11 mouse cellular contexts compared by ENCODE assay signal in the genomic region with DNA sequence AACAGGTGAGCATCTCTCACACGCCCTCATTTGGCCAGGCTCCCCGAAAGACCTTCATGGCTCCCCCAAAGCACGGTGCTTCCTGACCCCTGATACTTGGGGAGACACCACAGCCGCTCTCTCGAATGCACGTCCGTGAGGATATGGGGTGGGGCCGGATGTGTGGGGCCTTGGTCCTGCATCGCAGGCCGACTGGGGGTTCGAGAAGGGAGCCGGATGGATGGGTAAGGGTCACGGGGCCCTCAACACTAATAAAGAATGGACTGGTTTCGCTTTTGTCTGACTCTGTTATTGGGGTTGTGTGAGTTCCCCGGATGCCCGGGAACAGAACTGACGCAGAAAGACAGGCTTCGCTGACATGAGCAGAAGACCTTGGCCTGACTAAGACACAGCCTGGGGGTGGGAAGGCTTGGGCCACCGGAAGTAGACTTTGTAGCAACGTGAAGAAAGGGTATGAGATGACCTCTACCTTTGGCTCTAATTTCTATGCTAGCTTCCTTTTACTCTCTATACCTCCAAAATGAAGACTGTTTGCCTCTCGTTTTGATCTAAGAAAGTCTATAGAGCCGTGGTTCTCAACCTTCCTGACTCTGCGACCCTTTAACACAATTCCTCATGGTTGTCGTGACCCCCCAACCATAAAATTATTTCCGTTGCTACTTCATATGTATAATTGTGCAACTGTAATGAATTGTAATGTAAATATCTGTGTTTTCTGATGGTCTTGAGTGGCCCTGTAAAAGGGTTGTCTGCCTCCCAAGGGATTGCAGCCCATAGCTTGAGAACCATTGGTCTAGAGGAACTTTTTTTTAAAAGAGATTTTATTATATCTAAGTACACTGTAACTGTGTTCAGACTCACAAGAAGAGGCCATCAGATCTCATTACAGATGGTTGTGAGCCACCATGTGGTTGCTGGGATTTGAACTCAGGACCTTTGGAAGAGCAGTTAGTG. TPM values are rescaled to one million over a fixed set of nuclear protein-coding genes. Genes with fewer than 3 reads are reported as not detected.
A peak's percentile ranks its signal among the peaks of the same experiment; 100 is the strongest.
DNase-seq lines count a peak whose midpoint lies in the region; ATAC-seq and TF ChIP-seq lines count a peak whose summit lies in the region.
"Had no signal": no experiment of that assay in that cellular context is flagged by ENCODE, and none has a peak within 500 bp of the region (broad histone marks: within the 10 kb centered on the region; RNA-seq: fewer than 3 reads in every experiment).

No protein-coding gene starts in this region.

- no peak overlapping the region for H3K4me2 ChIP-seq in forebrain, embryonic 11.5 days (ENCODE audit: low read depth, low read length, severe bottlenecking)
- no peak overlapping the region for H3K4me2 ChIP-seq in forebrain, postnatal 0 days (ENCODE audit: low read depth)
- no peak overlapping the region for H3K4me2 ChIP-seq in lung, postnatal 0 days (replicated peaks; ENCODE audit: low read depth, low read length)
- H3K4me2 ChIP-seq: limb, embryonic 12.5 days had no signal

- no peaks in the 10 kb centered on the region for H3K36me3 ChIP-seq in forebrain, embryonic 11.5 days (ENCODE audit: control insufficient read depth, insufficient read depth, low read length)
- no peaks in the 10 kb centered on the region for H3K36me3 ChIP-seq in forebrain, postnatal 0 days (ENCODE audit: insufficient read depth)
- no peaks in the 10 kb centered on the region for H3K36me3 ChIP-seq in lung, postnatal 0 days (ENCODE audit: insufficient read depth, low read length)
- H3K36me3 ChIP-seq: limb, embryonic 12.5 days had no signal

- no peak overlapping the region for H3K27ac ChIP-seq in forebrain, embryonic 11.5 days (ENCODE audit: low read depth, low read length)
- H3K27ac ChIP-seq in forebrain, postnatal 0 days (ENCODE audit: low read depth, low read length), result no peak overlapping the region
- no peak overlapping the region for H3K27ac ChIP-seq in lung, postnatal 0 days (ENCODE audit: low read length)
- H3K27ac ChIP-seq: limb, embryonic 12.5 days had no signal

- no peak for TF ChIP-seq EP300 in lung, postnatal 0 days (IDR thresholded peaks at IDR 0.05)

- no peak overlapping the region for H3K9ac ChIP-seq in forebrain, embryonic 11.5 days (ENCODE audit: low read length)
- no peak overlapping the region for H3K9ac ChIP-seq in forebrain, postnatal 0 days
- no peak overlapping the region for H3K9ac ChIP-seq in lung, postnatal 0 days (replicated peaks; ENCODE audit: low read depth)
- H3K9ac ChIP-seq: limb, embryonic 12.5 days had no signal

- ATAC-seq in forebrain, embryonic 11.5 days (replicated peaks; ENCODE audit: low FRiP score), result no peak
- no peak for ATAC-seq in forebrain, postnatal 0 days
- no peak for ATAC-seq in lung, postnatal 0 days
- no peak for ATAC-seq in cerebellum, adult (ENCODE audit: insufficient number of reproducible peaks, low FRiP score, low TSS enrichment)

- H3K4me1 ChIP-seq in forebrain, embryonic 11.5 days (replicated peaks; ENCODE audit: control insufficient read depth, insufficient read depth, low read length), result peaks cover 10% of the 10 kb centered on the region
- H3K4me1 ChIP-seq in forebrain, postnatal 0 days (ENCODE audit: insufficient read depth), result peaks cover 21% of the 10 kb centered on the region; the same call in 1 of the 2 replicates
- H3K4me1 ChIP-seq in lung, postnatal 0 days (ENCODE audit: insufficient read depth, low read depth, low read length), result no peaks in the 10 kb centered on the region

- no peak for TF ChIP-seq CTCF in forebrain, postnatal 0 days (IDR thresholded peaks at IDR 0.05; ENCODE audit: low read depth)
- no peak for TF ChIP-seq CTCF in lung, postnatal 0 days (IDR thresholded peaks at IDR 0.05)

- no peak for DNase-seq in forebrain, embryonic 11.5 days (ENCODE audit: low spot score)
- no peak for DNase-seq in forebrain, postnatal 0 days
- peak; percentile 46 for DNase-seq in spleen, adult 12 weeks (ENCODE audit: low spot score)
- DNase-seq in spleen, postnatal 14 days (ENCODE audit: low spot score in 2 of 2), result no peak
- DNase-seq in lung, postnatal 0 days (ENCODE audit: low spot score), result no peak
- DNase-seq in embryo, embryonic 9.5 days (ENCODE audit: extremely low spot score), result no peak
- DNase-seq in ovary, postnatal 14 days (ENCODE audit: low spot score), result no peak
- DNase-seq: cerebellum, adult 9-10 months; gastrocnemius, postnatal 36 days had no signal

- 89% methylated on average over 25 of the region's 25 CpGs for WGBS in forebrain, embryonic 11.5 days
- WGBS in forebrain, postnatal 0 days, result 89% methylated on average over 25 of the region's 25 CpGs
- 81% methylated on average over 25 of the region's 25 CpGs for WGBS in lung, postnatal 0 days

- H3K4me3 ChIP-seq in forebrain, embryonic 11.5 days (ENCODE audit: low read depth, low read length), result peak overlapping the region; percentile 12; the same call in 1 of the 2 replicates
- no peak overlapping the region for H3K4me3 ChIP-seq in forebrain, postnatal 0 days (ENCODE audit: low read depth, low read length)
- H3K4me3 ChIP-seq in lung, postnatal 0 days (ENCODE audit: low read depth, low read length), result peak overlapping the region; percentile 12; the same call in 1 of the 2 replicates

- H3K9me3 ChIP-seq in forebrain, embryonic 11.5 days (ENCODE audit: control insufficient read depth, low read length), result no peaks in the 10 kb centered on the region
- H3K9me3 ChIP-seq in forebrain, postnatal 0 days (ENCODE audit: low read length), result no peaks in the 10 kb centered on the region
- H3K9me3 ChIP-seq in lung, postnatal 0 days (ENCODE audit: low read length), result no peaks in the 10 kb centered on the region
- H3K9me3 ChIP-seq: limb, embryonic 12.5 days had no signal

- peaks cover 22% of the 10 kb centered on the region for H3K27me3 ChIP-seq in forebrain, embryonic 11.5 days (ENCODE audit: control insufficient read depth, insufficient read depth, low read length)
- H3K27me3 ChIP-seq in forebrain, postnatal 0 days (ENCODE audit: insufficient read depth, low read length), result no peaks in the 10 kb centered on the region
- peaks cover 12% of the 10 kb centered on the region; the same call in 1 of the 2 replicates for H3K27me3 ChIP-seq in lung, postnatal 0 days (replicated peaks; ENCODE audit: insufficient read depth, low read length)

RNA-seq across cellular contexts. Expression of a gene that starts 3.1 kb away (rescaled TPM):
- 18.8 and 19.9 TPM in 2 replicates for polyA plus RNA-seq in forebrain, embryonic 11.5 days (2014; fragmentation: Nextera tagmentation; extraction: Ambion mirVana)
- total RNA-seq in forebrain, postnatal 0 days (2014; rRNA removed), result 119 and 199 TPM in 2 replicates
- 10.5 and 20.1 TPM in 2 replicates for polyA plus RNA-seq in forebrain, postnatal 0 days (2015; fragmentation: Nextera tagmentation; extraction: Ambion mirVana)
- polyA plus RNA-seq in lung, postnatal 0 days (2015; fragmentation: Nextera tagmentation; extraction: Ambion mirVana), result 0.64 and 0.83 TPM in 2 replicates

RNA-seq across cellular contexts. Expression of a gene that starts 19.9 kb away (rescaled TPM):
- polyA plus RNA-seq in forebrain, embryonic 11.5 days (2014; fragmentation: Nextera tagmentation; extraction: Ambion mirVana), result 132 and 133 TPM in 2 replicates
- 64.9 and 78.5 TPM in 2 replicates for total RNA-seq in forebrain, postnatal 0 days (2014; rRNA removed)
- 141 and 159 TPM in 2 replicates for polyA plus RNA-seq in forebrain, postnatal 0 days (2015; fragmentation: Nextera tagmentation; extraction: Ambion mirVana)
- 155 and 166 TPM in 2 replicates for polyA plus RNA-seq in lung, postnatal 0 days (2015; fragmentation: Nextera tagmentation; extraction: Ambion mirVana)

RNA-seq across cellular contexts. Expression of a gene that starts 36.1 kb away (rescaled TPM):
- polyA plus RNA-seq in forebrain, embryonic 11.5 days (2014; fragmentation: Nextera tagmentation; extraction: Ambion mirVana), result 3.6 and 3.9 TPM in 2 replicates
- total RNA-seq in forebrain, postnatal 0 days (2014; rRNA removed), result 0.33 and 0.46 TPM in 2 replicates
- polyA plus RNA-seq in forebrain, postnatal 0 days (2015; fragmentation: Nextera tagmentation; extraction: Ambion mirVana), result 0.21 TPM in 1 of 2 replicates, not detected in the other
- 0.32 and 0.68 TPM in 2 replicates for polyA plus RNA-seq in lung, postnatal 0 days (2015; fragmentation: Nextera tagmentation; extraction: Ambion mirVana)
- total RNA-seq: gastrocnemius, postnatal 36 days had no signal
